ENCODE assay signal across 20 mouse cellular contexts in the genomic region with DNA sequence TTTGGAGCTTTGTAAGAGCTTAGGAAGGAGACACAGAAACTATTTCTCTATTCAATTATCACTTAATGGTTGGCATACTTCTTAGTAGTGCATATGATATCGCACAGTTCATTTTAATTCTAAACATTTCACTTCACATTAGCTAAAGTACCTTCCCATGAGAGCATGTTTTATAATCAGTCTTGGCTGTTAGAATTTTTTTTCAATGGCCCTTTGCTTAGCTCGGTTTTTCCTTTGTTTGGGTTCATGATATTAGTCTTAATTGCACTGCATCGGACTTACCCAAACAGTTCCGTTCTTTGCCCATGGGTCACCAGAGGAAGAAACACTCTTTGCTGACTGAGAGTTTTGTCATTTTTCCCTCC.
DNase-seq lines count a peak whose midpoint lies in the region; ATAC-seq lines count a peak whose summit lies in the region.
"Had no signal": no experiment of that assay in that cellular context is flagged by ENCODE, and none has a peak within 500 bp of the region (broad histone marks: within the 10 kb centered on the region; RNA-seq: fewer than 3 reads in every experiment).

No protein-coding gene starts in this region.

- no peaks in the 10 kb centered on the region for H3K4me1 ChIP-seq in hindbrain, embryonic 11.5 days (replicated peaks; ENCODE audit: control insufficient read depth, insufficient read depth, low read length)
- peaks cover 14% of the 10 kb centered on the region for H3K4me1 ChIP-seq in hindbrain, embryonic 10.5 days (replicated peaks)
- peaks cover 24% of the 10 kb centered on the region for H3K4me1 ChIP-seq in forebrain, embryonic 13.5 days
- H3K4me1 ChIP-seq in hindbrain, embryonic 14.5 days (replicated peaks; ENCODE audit: control insufficient read depth, insufficient read depth, low read length), result peaks cover 9% of the 10 kb centered on the region
- H3K4me1 ChIP-seq in midbrain, embryonic 16.5 days (ENCODE audit: control insufficient read depth, insufficient read depth, low read length), result peaks cover 5% of the 10 kb centered on the region; the same call in 1 of the 2 replicates
- H3K4me1 ChIP-seq: heart, embryonic 10.5 days; intestine, embryonic 15.5 days; liver, embryonic 13.5 days had no signal

- peak; percentile 18; the same call in 1 of the 2 replicates for ATAC-seq in hindbrain, embryonic 11.5 days (ENCODE audit: low FRiP score)
- peak; percentile 61 for ATAC-seq in forebrain, embryonic 13.5 days
- ATAC-seq in hindbrain, embryonic 14.5 days (ENCODE audit: low FRiP score), result peak; percentile 17; the same call in 1 of the 2 replicates
- peak; percentile 14; the same call in 1 of the 2 replicates for ATAC-seq in midbrain, embryonic 16.5 days
- ATAC-seq: CD4-positive, CD25-positive, alpha-beta regulatory T cell, adult 4 months; intestine, embryonic 15.5 days had no signal

- H3K27ac ChIP-seq in hindbrain, embryonic 11.5 days (ENCODE audit: low read depth, low read length), result no peak overlapping the region
- H3K27ac ChIP-seq in hindbrain, embryonic 10.5 days, result no peak overlapping the region
- H3K27ac ChIP-seq in forebrain, embryonic 13.5 days, result no peak overlapping the region; the same call in 1 of the 2 replicates
- H3K27ac ChIP-seq in hindbrain, embryonic 14.5 days, result no peak overlapping the region
- H3K27ac ChIP-seq in midbrain, embryonic 16.5 days (ENCODE audit: low read length), result no peak overlapping the region
- H3K27ac ChIP-seq: embryonic facial prominence, embryonic 15.5 days; heart, embryonic 10.5 days; intestine, embryonic 15.5 days; liver, embryonic 13.5 days; neural tube, embryonic 12.5 days; stomach, postnatal 0 days had no signal

- no peak for DNase-seq in hindbrain, embryonic 11.5 days (ENCODE audit: low spot score)
- DNase-seq in hindbrain, embryonic 10.5 days (ENCODE audit: low spot score), result no peak
- no peak for DNase-seq in hindbrain, embryonic 14.5 days (ENCODE audit: low spot score)
- no peak for DNase-seq in kidney, postnatal 25 days
- DNase-seq in heart, postnatal 4 days, result no peak
- DNase-seq: adrenal gland, postnatal 25 days; cerebellum, adult 9-11 months; gastrocnemius, postnatal 10 days; kidney, adult 9 months; kidney, postnatal 4 days; liver, embryonic 13.5 days; lung, embryonic 14.5 days had no signal

- H3K9me3 ChIP-seq in hindbrain, embryonic 11.5 days (ENCODE audit: control insufficient read depth, low read length), result no peaks in the 10 kb centered on the region
- H3K9me3 ChIP-seq in hindbrain, embryonic 10.5 days, result no peaks in the 10 kb centered on the region
- no peaks in the 10 kb centered on the region for H3K9me3 ChIP-seq in forebrain, embryonic 13.5 days (replicated peaks)
- no peaks in the 10 kb centered on the region for H3K9me3 ChIP-seq in hindbrain, embryonic 14.5 days (ENCODE audit: control insufficient read depth, low read length)
- H3K9me3 ChIP-seq in midbrain, embryonic 16.5 days (replicated peaks; ENCODE audit: control insufficient read depth, low read length, poor library complexity, severe bottlenecking), result no peaks in the 10 kb centered on the region
- H3K9me3 ChIP-seq: embryonic facial prominence, embryonic 15.5 days; heart, embryonic 10.5 days; intestine, embryonic 15.5 days; liver, embryonic 13.5 days; neural tube, embryonic 12.5 days had no signal

- no peak overlapping the region for H3K9ac ChIP-seq in hindbrain, embryonic 11.5 days (ENCODE audit: low read depth, low read length)
- no peak overlapping the region for H3K9ac ChIP-seq in forebrain, embryonic 13.5 days
- H3K9ac ChIP-seq in hindbrain, embryonic 14.5 days, result no peak overlapping the region
- no peak overlapping the region for H3K9ac ChIP-seq in midbrain, embryonic 16.5 days (ENCODE audit: low read depth, low read length)
- H3K9ac ChIP-seq: embryonic facial prominence, embryonic 15.5 days; intestine, embryonic 15.5 days; liver, embryonic 13.5 days; lung, embryonic 14.5 days; neural tube, embryonic 12.5 days had no signal

- H3K27me3 ChIP-seq in hindbrain, embryonic 11.5 days (ENCODE audit: control insufficient read depth, insufficient read depth, low read length), result no peaks in the 10 kb centered on the region
- no peaks in the 10 kb centered on the region for H3K27me3 ChIP-seq in hindbrain, embryonic 10.5 days (ENCODE audit: insufficient read depth, poor library complexity, severe bottlenecking)
- no peaks in the 10 kb centered on the region for H3K27me3 ChIP-seq in forebrain, embryonic 13.5 days
- H3K27me3 ChIP-seq in hindbrain, embryonic 14.5 days (ENCODE audit: control insufficient read depth, insufficient read depth, low read length), result no peaks in the 10 kb centered on the region
- H3K27me3 ChIP-seq in midbrain, embryonic 16.5 days (ENCODE audit: control insufficient read depth, insufficient read depth, low read depth, low read length), result no peaks in the 10 kb centered on the region
- H3K27me3 ChIP-seq: embryonic facial prominence, embryonic 15.5 days; intestine, embryonic 15.5 days; liver, embryonic 13.5 days; neural tube, embryonic 12.5 days had no signal

- H3K36me3 ChIP-seq in hindbrain, embryonic 11.5 days (ENCODE audit: control insufficient read depth, insufficient read depth, low read length), result no peaks in the 10 kb centered on the region
- H3K36me3 ChIP-seq in hindbrain, embryonic 10.5 days, result no peaks in the 10 kb centered on the region
- H3K36me3 ChIP-seq in forebrain, embryonic 13.5 days (ENCODE audit: poor library complexity, severe bottlenecking), result no peaks in the 10 kb centered on the region
- H3K36me3 ChIP-seq in hindbrain, embryonic 14.5 days (replicated peaks; ENCODE audit: control insufficient read depth, insufficient read depth), result no peaks in the 10 kb centered on the region
- H3K36me3 ChIP-seq in midbrain, embryonic 16.5 days (ENCODE audit: control insufficient read depth, insufficient read depth, low read length), result no peaks in the 10 kb centered on the region
- H3K36me3 ChIP-seq: embryonic facial prominence, embryonic 15.5 days; heart, embryonic 10.5 days; intestine, embryonic 15.5 days; liver, embryonic 13.5 days; neural tube, embryonic 12.5 days had no signal

- no peak overlapping the region for H3K4me2 ChIP-seq in hindbrain, embryonic 11.5 days (replicated peaks; ENCODE audit: low read depth, low read length)
- H3K4me2 ChIP-seq in forebrain, embryonic 13.5 days, result no peak overlapping the region
- H3K4me2 ChIP-seq in hindbrain, embryonic 14.5 days (replicated peaks), result no peak overlapping the region
- no peak overlapping the region for H3K4me2 ChIP-seq in midbrain, embryonic 16.5 days (ENCODE audit: low read length)
- H3K4me2 ChIP-seq: embryonic facial prominence, embryonic 15.5 days; intestine, embryonic 15.5 days; liver, embryonic 13.5 days; lung, embryonic 14.5 days had no signal

- WGBS in hindbrain, embryonic 11.5 days, result 79% methylated on average over 4 of the region's 4 CpGs
- WGBS in hindbrain, embryonic 10.5 days, result 85% methylated on average over 4 of the region's 4 CpGs
- WGBS in forebrain, embryonic 13.5 days, result 14% methylated on average over 4 of the region's 4 CpGs
- WGBS in hindbrain, embryonic 14.5 days, result 38% methylated on average over 4 of the region's 4 CpGs
- 20% methylated on average over 4 of the region's 4 CpGs for WGBS in midbrain, embryonic 16.5 days

- H3K4me3 ChIP-seq in hindbrain, embryonic 11.5 days (ENCODE audit: low read depth, low read length), result no peak overlapping the region
- H3K4me3 ChIP-seq in hindbrain, embryonic 10.5 days, result no peak overlapping the region
- no peak overlapping the region for H3K4me3 ChIP-seq in forebrain, embryonic 13.5 days
- no peak overlapping the region for H3K4me3 ChIP-seq in hindbrain, embryonic 14.5 days (replicated peaks; ENCODE audit: low read length)
- no peak overlapping the region for H3K4me3 ChIP-seq in midbrain, embryonic 16.5 days (ENCODE audit: low read depth, low read length)
- H3K4me3 ChIP-seq: embryonic facial prominence, embryonic 15.5 days; heart, embryonic 10.5 days; intestine, embryonic 15.5 days; liver, embryonic 13.5 days; neural tube, embryonic 12.5 days had no signal
